Mouse (Mus musculus): ENCODE results near the gene Zfand4. TPM values are rescaled to one million over a fixed set of nuclear protein-coding genes. Genes with fewer than 3 reads are reported as not detected.
A peak's percentile ranks its signal among the peaks of the same experiment; 100 is the strongest.
"Not testable (repeated sequence)": the region's sequence is repeated elsewhere in the genome, so short reads cannot be mapped to it uniquely, and the experiment has no call there.

The Zfand4 gene
- polyA plus RNA-seq, 1 experiment from 2014 or later, result 3.2 TPM

GRCm38 (mm10) chr6:116356311-116356947 lies 92.4 kb downstream of the Zfand4 start:
- H3K4me3 ChIP-seq; H3K4me1 ChIP-seq; ATAC-seq (ENCODE audit: extremely low read depth, insufficient number of reproducible peaks, low FRiP score, low TSS enrichment); H3K27me3 ChIP-seq (replicated peaks); H3K36me3 ChIP-seq; H3K27ac ChIP-seq (replicated peaks); H3K4me2 ChIP-seq; H3K9ac ChIP-seq; H3K9me3 ChIP-seq: not testable (repeated sequence)
- WGBS, result 70% methylated on average over 8 of the region's 8 CpGs

GRCm38 (mm10) chr6:116356948-116357325 lies 92.9 kb downstream of the Zfand4 start:
- H3K36me3 ChIP-seq, result no peaks in the 10 kb centered on the region
- WGBS, result 79% methylated on average over 4 of the region's 4 CpGs
- H3K27ac ChIP-seq (replicated peaks), result no peak overlapping the region
- no peaks in the 10 kb centered on the region for H3K27me3 ChIP-seq (replicated peaks)
- H3K4me3 ChIP-seq, result no peak overlapping the region
- ATAC-seq (ENCODE audit: extremely low read depth, insufficient number of reproducible peaks, low FRiP score, low TSS enrichment), result no peak
- H3K9me3 ChIP-seq, result no peaks in the 10 kb centered on the region
- peaks cover 6% of the 10 kb centered on the region for H3K4me1 ChIP-seq
- H3K9ac ChIP-seq, result no peak overlapping the region
- H3K4me2 ChIP-seq, result no peak overlapping the region

- Histone ChIP-seq H3K4me3 (no peak overlapping the region), H3K27ac (replicated peaks) (no peak overlapping the region), H3K36me3 (no peaks in the 10 kb centered on the region), H3K9ac (no peak overlapping the region), H3K27me3 (replicated peaks) (no peaks in the 10 kb centered on the region), H3K4me1 (peaks cover 6% of the 10 kb centered on the region), H3K9me3 (no peaks in the 10 kb centered on the region), H3K4me2 (no peak overlapping the region)
- 73% methylated on average over 8 of the region's 8 CpGs for WGBS
- ATAC-seq (ENCODE audit: extremely low read depth, insufficient number of reproducible peaks, low FRiP score, low TSS enrichment), result no peak
Measured at GRCm38 (mm10) chr6:116358056-116358455, 94.0 kb downstream of the Zfand4 start.

GRCm38 (mm10) chr6:116359256-116359655 lies 95.2 kb downstream of the Zfand4 start:
- Histone ChIP-seq H3K27me3 (replicated peaks) (no peaks in the 10 kb centered on the region), H3K36me3 (no peaks in the 10 kb centered on the region), H3K4me1 (0 out of 2 replicates have a peak, but pooled peaks cover 2% of the 10 kb centered on the region), H3K9me3 (0 out of 2 replicates have a peak, but pooled peaks cover under 1% of the 10 kb centered on the region), H3K27ac (replicated peaks) (no peak overlapping the region), H3K4me2 (no peak overlapping the region), H3K9ac (no peak overlapping the region), H3K4me3 (no peak overlapping the region)
- 55% methylated on average over 3 of the region's 3 CpGs for WGBS
- ATAC-seq (ENCODE audit: extremely low read depth, insufficient number of reproducible peaks, low FRiP score, low TSS enrichment), result no peak

GRCm38 (mm10) chr6:116361463-116361862 lies 97.4 kb downstream of the Zfand4 start:
- H3K4me1 ChIP-seq, result 0 out of 2 replicates have a peak, but pooled peaks cover 2% of the 10 kb centered on the region
- no peak for ATAC-seq (ENCODE audit: extremely low read depth, insufficient number of reproducible peaks, low FRiP score, low TSS enrichment)
- peaks cover 7% of the 10 kb centered on the region; the same call in 1 of the 2 replicates for H3K9me3 ChIP-seq
- H3K4me2 ChIP-seq, result no peak overlapping the region
- H3K27ac ChIP-seq (replicated peaks), result no peak overlapping the region
- no peak overlapping the region for H3K4me3 ChIP-seq
- H3K36me3 ChIP-seq, result no peaks in the 10 kb centered on the region
- no peak overlapping the region for H3K9ac ChIP-seq
- no peaks in the 10 kb centered on the region for H3K27me3 ChIP-seq (replicated peaks)
- 70% methylated on average over 3 of the region's 3 CpGs for WGBS

- Histone ChIP-seq H3K9me3 (peaks cover 7% of the 10 kb centered on the region; the same call in 1 of the 2 replicates), H3K4me1 (no peaks in the 10 kb centered on the region), H3K4me3 (no peak overlapping the region), H3K27me3 (replicated peaks) (no peaks in the 10 kb centered on the region), H3K9ac (no peak overlapping the region), H3K36me3 (no peaks in the 10 kb centered on the region), H3K27ac (replicated peaks) (no peak overlapping the region), H3K4me2 (no peak overlapping the region)
- ATAC-seq (ENCODE audit: extremely low read depth, insufficient number of reproducible peaks, low FRiP score, low TSS enrichment), result no peak
- 86% methylated on average over 4 of the region's 4 CpGs for WGBS
Measured at GRCm38 (mm10) chr6:116361993-116362392, 98.0 kb downstream of the Zfand4 start.

GRCm38 (mm10) chr6:116367971-116368370 lies 103.9 kb downstream of the Zfand4 start:
- Histone ChIP-seq H3K27me3 (replicated peaks) (no peaks in the 10 kb centered on the region), H3K4me1 (peaks cover 15% of the 10 kb centered on the region)
- 76% methylated on average over 11 of the region's 11 CpGs for WGBS

GRCm38 (mm10) chr6:116369811-116370210 lies 105.8 kb downstream of the Zfand4 start:
- Histone ChIP-seq H3K27ac (replicated peaks) (no peak overlapping the region), H3K9me3 (0 out of 2 replicates have a peak, but pooled peaks cover 1% of the 10 kb centered on the region), H3K36me3 (no peaks in the 10 kb centered on the region), H3K4me1 (peaks cover 24% of the 10 kb centered on the region), H3K27me3 (replicated peaks) (no peaks in the 10 kb centered on the region), H3K9ac (no peak overlapping the region), H3K4me3 (no peak overlapping the region), H3K4me2 (no peak overlapping the region)
- 85% methylated on average over 1 of the region's 1 CpGs for WGBS
- ATAC-seq (ENCODE audit: extremely low read depth, insufficient number of reproducible peaks, low FRiP score, low TSS enrichment), result no peak

More at GRCm38 (mm10) chr6:116367971-116368370, 103.9 kb downstream of the Zfand4 start:
- no peak overlapping the region for H3K4me2 ChIP-seq
- no peak overlapping the region for H3K9ac ChIP-seq
- no peak overlapping the region for H3K4me3 ChIP-seq
- no peak for ATAC-seq (ENCODE audit: extremely low read depth, insufficient number of reproducible peaks, low FRiP score, low TSS enrichment)
- H3K9me3 ChIP-seq, result peaks cover 7% of the 10 kb centered on the region; the same call in 1 of the 2 replicates
- no peaks in the 10 kb centered on the region for H3K36me3 ChIP-seq
- H3K27ac ChIP-seq (replicated peaks), result no peak overlapping the region

- H3K36me3 ChIP-seq, result no peaks in the 10 kb centered on the region
- no peak overlapping the region for H3K9ac ChIP-seq
- no peaks in the 10 kb centered on the region for H3K9me3 ChIP-seq
- H3K4me3 ChIP-seq, result no peak overlapping the region
- WGBS, result 66% methylated on average over 6 of the region's 6 CpGs
- H3K27ac ChIP-seq (replicated peaks), result no peak overlapping the region
- no peak overlapping the region for H3K4me2 ChIP-seq
- H3K27me3 ChIP-seq (replicated peaks), result no peaks in the 10 kb centered on the region
- H3K4me1 ChIP-seq, result peaks cover 24% of the 10 kb centered on the region
- peak; percentile 19; the same call in 1 of the 2 replicates for ATAC-seq (ENCODE audit: extremely low read depth, insufficient number of reproducible peaks, low FRiP score, low TSS enrichment)
Measured at GRCm38 (mm10) chr6:116370216-116370976, 106.4 kb downstream of the Zfand4 start.

GRCm38 (mm10) chr6:116371500-116371899 lies 107.5 kb downstream of the Zfand4 start:
- Histone ChIP-seq H3K36me3 (no peaks in the 10 kb centered on the region), H3K27ac (replicated peaks) (no peak overlapping the region), H3K9me3 (no peaks in the 10 kb centered on the region), H3K9ac (no peak overlapping the region), H3K4me2 (no peak overlapping the region), H3K27me3 (replicated peaks) (no peaks in the 10 kb centered on the region), H3K4me1 (peaks cover 24% of the 10 kb centered on the region), H3K4me3 (no peak overlapping the region)
- no peak for ATAC-seq (ENCODE audit: extremely low read depth, insufficient number of reproducible peaks, low FRiP score, low TSS enrichment)
- 88% methylated on average over 3 of the region's 3 CpGs for WGBS

GRCm38 (mm10) chr6:116374136-116374535 lies 110.1 kb downstream of the Zfand4 start:
- no peak overlapping the region for H3K4me3 ChIP-seq
- no peaks in the 10 kb centered on the region for H3K27me3 ChIP-seq (replicated peaks)
- no peak overlapping the region for H3K4me2 ChIP-seq
- peaks cover 10% of the 10 kb centered on the region for H3K36me3 ChIP-seq
- WGBS, result 92% methylated on average over 1 of the region's 1 CpGs
- no peak overlapping the region for H3K9ac ChIP-seq
- ATAC-seq (ENCODE audit: extremely low read depth, insufficient number of reproducible peaks, low FRiP score, low TSS enrichment), result no peak
- H3K9me3 ChIP-seq, result no peaks in the 10 kb centered on the region
- peaks cover 24% of the 10 kb centered on the region for H3K4me1 ChIP-seq
- H3K27ac ChIP-seq (replicated peaks), result no peak overlapping the region
